Mouse (Mus musculus) heart, adult 9 months (tissue): ENCODE measurements around the gene 2610008E11Rik.
"Not testable (repeated sequence)": the region's sequence is repeated elsewhere in the genome, so short reads cannot be mapped to it uniquely, and the experiment has no call there.

Experiments
- DNase-seq, 2 experiments: peaks; one replicate each; pipeline ENCODE4 v3.0.0; 2022; ENCODE audit warnings: low spot score in 2 of 2

The 2610008E11Rik gene

DNA sequence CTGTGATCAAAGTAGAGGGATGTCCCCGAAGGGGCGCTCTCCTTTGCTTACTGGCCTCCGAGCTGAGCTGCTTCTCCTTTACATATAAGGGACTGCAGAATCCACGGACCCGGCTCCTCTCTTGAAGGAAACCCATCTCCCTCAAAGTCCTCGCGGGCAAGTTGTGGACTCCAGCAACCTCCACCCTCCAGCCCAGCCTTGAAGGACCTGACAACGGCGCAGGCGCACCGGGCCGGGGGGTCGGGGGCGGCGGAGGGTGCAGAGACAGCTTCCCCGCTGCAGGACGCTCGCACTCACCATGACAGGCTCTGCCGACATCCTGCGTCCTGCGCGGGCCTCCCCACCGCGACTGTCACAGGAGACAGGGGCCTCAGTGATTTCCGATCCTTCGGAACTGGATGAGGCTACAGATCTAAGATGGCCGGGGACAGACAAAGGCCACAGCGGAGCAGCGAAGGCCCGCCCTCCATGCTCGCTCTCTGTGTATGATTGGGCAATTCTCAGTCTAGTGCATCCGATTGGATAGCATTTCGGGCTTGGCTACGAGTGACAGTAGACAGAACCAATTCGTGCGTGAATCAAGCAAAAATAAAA is at the start of gene 2610008E11Rik:
2610008E11Rik (minus strand) TSS at position 440 of the 594 bp plus-strand sequence.
- DNase-seq: peak; percentile 96 to 98

GRCm38 (mm10) chr10:79116125-79116849 is 18.9 kb upstream of the 2610008E11Rik start:
- peak in 1 of 2 experiments; percentile 18 for DNase-seq

DNA sequence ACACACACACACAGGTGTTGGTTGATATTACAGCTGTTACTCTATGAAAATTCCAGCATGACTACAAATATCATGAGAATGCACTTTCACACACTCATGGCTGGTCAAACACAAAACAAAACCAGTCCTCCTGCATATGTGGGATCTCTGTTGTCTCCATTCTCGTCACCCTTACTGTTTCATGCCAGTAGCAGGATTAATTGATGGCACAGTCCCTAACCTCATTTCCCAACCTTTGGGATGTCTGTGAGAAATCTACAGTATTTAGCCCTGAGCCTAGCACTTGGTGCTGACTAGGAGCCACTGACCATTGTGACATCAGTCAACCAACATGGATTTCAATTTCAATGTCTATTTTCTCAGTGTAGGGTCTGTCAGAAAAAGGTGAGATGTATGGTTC is 17.7 kb upstream of the 2610008E11Rik start:
- no peak for DNase-seq

- no peak for DNase-seq
Measured at GRCm38 (mm10) chr10:79110482-79110881, 13.1 kb upstream of the 2610008E11Rik start.

DNA sequence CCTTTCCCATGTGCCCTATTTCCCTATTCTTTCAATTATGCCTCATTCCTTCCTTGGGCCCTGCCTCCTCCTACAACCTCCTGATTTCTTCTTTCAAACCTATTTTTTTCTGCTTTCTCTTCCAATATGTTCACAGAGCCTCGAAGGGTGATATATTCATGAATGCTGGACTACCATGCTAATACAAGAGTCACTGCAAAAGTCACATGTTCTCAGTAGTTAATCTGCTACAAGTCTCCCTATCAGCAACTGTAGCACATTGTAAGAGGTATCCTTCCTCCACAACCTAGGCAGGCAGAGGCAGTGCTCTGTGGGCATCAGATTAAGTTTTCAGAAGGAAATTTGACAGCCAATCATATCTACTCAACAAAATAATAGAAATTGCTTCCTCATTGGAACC is 11.8 kb upstream of the 2610008E11Rik start:
- DNase-seq: no peak

GRCm38 (mm10) chr10:79107531-79107930 is 10.1 kb upstream of the 2610008E11Rik start:
- DNase-seq: no peak

- DNase-seq: no peak
Measured at GRCm38 (mm10) chr10:79106325-79107282, 9.2 kb upstream of the 2610008E11Rik start.

DNA sequence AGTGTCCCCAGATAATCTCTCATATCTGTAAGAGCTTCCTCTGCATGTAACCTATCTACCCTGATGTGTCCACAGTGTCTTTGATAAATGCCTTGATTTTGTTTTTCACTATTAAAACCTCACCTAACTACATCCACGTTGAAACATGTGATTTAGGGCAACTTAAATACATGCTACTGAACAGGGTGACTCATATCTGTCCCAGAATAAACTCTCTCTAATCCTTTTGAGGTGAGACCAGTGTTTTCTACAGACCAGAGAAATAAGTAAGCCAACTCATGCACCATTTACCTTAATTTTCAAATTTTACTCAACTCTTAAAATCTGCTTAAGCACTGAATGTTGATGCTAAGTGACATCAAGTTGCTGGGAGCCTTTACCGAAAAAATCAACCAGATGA is 694 bp downstream of the 2610008E11Rik start:
- no peak for DNase-seq

DNA sequence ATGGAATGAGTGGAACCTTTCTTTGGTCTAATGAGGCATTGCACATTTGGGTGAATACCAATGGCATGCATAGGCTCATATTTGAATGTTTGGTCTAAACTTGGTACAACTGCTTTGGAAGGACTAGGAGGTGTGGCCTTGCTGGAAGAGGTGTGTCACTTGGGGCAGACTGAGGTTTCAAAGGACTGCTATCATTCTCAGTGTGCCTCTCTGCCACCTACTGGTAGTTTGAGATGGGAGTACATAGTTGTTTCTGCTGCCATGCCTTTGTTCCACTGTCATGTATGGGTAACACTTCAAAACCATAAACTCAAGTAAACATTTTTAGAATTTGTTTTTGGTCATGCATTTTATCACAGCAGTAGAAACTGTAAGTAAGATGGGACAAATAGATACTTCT is 5.7 kb downstream of the 2610008E11Rik start:
- no peak for DNase-seq

- no peak for DNase-seq
Measured at GRCm38 (mm10) chr10:79089000-79089399, 8.4 kb downstream of the 2610008E11Rik start.

DNA sequence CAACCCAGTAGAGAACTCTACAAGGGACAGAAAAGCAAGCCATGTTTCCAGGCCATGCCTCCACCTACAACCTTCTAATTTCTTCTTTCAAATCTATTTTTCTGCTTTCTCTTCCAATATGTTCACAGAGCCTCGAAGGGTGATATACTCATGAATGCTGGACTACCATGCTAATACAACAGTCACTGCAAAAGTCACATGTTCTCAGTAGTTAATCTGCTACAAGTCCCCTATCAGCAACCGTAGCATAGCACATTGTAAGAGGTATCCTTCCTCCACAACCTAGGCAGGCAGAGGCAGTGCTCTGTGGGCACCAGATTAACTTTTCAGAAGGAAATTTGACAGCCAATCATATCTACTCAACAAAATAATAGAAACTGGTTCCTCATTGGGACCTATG is 10.8 kb downstream of the 2610008E11Rik start:
- DNase-seq: no peak

GRCm38 (mm10) chr10:79057370-79057769 is 40.0 kb downstream of the 2610008E11Rik start:
- DNase-seq: not testable (repeated sequence)

DNA sequence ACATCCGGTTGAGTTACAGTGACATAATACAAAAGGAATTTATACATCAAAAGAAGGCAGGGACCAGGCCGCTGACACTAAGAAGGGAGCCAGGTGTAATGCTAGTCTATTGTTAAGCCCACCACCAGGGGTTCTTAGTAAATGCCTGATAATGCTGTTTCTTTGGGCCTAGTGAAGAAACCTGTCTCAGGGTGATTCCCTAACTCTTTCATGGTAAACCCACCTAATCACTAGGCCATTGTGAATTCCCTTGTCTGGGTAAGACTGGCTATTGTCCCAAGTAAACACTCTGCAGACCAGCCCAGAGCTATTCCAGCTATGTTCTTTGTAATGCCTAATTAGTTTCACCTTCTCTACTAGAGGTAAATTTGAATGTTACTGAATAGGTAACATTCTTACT is 54.9 kb downstream of the 2610008E11Rik start:
- DNase-seq: not testable (repeated sequence)

DNA sequence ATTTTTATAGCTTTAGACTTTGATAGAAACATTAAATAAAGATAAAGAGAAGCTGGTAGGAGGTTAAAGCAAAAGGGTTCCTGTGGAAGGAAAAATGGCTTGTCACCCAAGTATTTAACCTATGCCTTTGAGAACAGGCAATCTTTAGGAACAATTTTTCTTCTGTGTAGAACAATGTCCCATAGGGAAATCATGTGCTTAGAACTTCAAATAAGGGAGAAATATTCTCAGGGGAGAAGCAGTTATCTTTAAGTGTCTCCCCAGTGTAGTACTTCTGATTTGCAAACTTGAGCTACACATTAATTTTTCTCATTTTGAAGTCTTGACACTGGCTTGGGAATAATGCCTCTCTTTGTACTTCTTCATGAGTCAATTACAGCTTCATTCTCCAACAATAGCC is 69.0 kb downstream of the 2610008E11Rik start, which contains the start of gene Olfr57:
Olfr57 (plus strand) TSS at position 301 of the 400 bp plus-strand sequence.
- DNase-seq: no peak
